Mouse (Mus musculus): Measurements from ENCODE around the gene Ciao2b. TPM values are rescaled to one million over a fixed set of nuclear protein-coding genes. Genes with fewer than 3 reads are reported as not detected.
"Not testable (repeated sequence)": the region's sequence is repeated elsewhere in the genome, so short reads cannot be mapped to it uniquely, and the experiment has no call there.

Ciao2b gene
- polyA plus RNA-seq (2014; fragmentation: Nextera tagmentation; extraction: Ambion mirVana), result 136 and 154 TPM in 2 replicates

DNA sequence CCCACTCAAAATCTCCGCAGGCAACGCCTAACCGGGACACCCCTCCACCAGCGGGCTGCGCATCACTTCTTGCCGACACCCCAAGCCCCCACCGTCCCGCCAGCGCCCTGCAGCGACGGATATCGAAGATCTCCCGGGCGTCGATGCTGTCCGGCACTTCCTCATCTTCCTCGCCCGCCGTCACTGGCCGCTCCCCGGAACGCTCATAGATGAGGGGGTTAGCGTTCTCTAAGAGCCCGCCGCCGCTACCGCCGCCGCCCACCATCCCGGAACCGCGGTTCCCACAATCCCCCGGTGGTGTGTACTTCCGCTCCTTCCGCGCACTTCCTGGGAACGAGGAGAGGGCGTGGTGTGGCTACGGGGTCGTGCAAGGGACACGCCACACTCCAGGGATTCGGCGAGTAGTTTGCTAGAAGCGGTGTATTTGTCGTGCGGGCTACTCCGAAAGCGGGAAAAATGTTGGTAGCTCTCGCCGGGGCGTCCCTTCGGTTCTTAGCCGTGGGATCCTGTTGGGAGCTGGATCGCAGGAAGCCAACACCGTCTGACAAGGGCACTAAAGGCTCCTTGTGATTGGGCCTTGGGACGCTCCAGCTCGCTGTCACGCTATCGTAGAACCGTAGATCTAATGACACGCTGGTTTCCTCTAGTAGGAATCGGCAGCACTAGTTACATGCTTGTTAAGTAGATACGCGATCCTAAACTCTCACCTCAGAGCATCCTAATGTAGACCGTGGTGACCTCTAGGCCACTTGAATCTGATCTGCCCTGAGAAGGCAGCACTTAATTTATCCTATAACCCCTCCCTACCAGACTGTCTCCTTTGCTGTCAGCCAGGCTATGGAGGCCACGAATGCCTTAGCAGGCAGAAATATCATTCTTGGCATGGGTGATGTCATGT is at the start of gene Ciao2b:
Gene Ciao2b (minus strand): TSS at position 540 of the 898 bp plus-strand sequence.
- peak within 1 kb of the TSS; percentile 78 for H3K27ac ChIP-seq (ENCODE audit: low read depth, low read length)
- peak within 1 kb of the TSS; percentile 85 for H3K4me3 ChIP-seq (ENCODE audit: low read depth, low read length)
- peak; percentile 94 for DNase-seq (ENCODE audit: low spot score)
- peaks cover 12% of the 10 kb centered on the region for H3K4me1 ChIP-seq (ENCODE audit: control insufficient read depth, insufficient read depth, low read length)
- peak within 1 kb of the TSS; percentile 89 for H3K9ac ChIP-seq (ENCODE audit: low read length)
- peak within 1 kb of the TSS; percentile 83 for H3K4me2 ChIP-seq (ENCODE audit: low read length)
- H3K27me3 ChIP-seq (replicated peaks; ENCODE audit: control insufficient read depth, insufficient read depth, low read length), result no peaks in the 10 kb centered on the region
- peak; percentile 97 for ATAC-seq
- 1% methylated on average over 64 of the region's 66 CpGs for WGBS
- H3K9me3 ChIP-seq (replicated peaks; ENCODE audit: control insufficient read depth, low read length), result no peaks in the 10 kb centered on the region
- peaks cover 17% of the 10 kb centered on the region; the same call in 1 of the 2 replicates for H3K36me3 ChIP-seq (ENCODE audit: control insufficient read depth, insufficient read depth, low read length)

DNA sequence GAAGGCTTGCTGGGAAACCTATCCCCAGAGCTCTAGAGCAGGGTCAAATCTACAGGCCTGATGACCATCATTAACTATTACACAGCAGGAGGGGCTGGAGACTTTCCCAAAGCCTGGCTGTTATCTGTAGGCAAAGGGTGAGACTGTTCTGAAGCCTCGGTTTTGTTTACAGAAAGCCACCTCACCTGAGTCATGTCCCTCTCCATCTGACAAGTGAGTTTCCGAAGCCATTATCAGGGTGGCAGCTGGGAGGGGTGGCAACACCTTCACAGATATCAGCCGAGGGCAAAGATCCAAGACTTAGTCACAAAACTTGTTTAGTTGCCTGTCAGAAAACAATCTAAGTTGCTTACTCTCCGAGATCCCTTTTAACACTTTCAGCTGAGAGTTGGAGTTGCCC is 46.7 kb upstream of the Ciao2b start:
- H3K27ac ChIP-seq (ENCODE audit: low read depth, low read length), result no peak overlapping the region
- H3K36me3 ChIP-seq (ENCODE audit: control insufficient read depth, insufficient read depth, low read length), result no peaks in the 10 kb centered on the region
- no peaks in the 10 kb centered on the region for H3K4me1 ChIP-seq (ENCODE audit: control insufficient read depth, insufficient read depth, low read length)
- H3K27me3 ChIP-seq (replicated peaks; ENCODE audit: control insufficient read depth, insufficient read depth, low read length), result no peaks in the 10 kb centered on the region
- WGBS, result 81% methylated on average over 4 of the region's 4 CpGs
- no peak overlapping the region for H3K4me2 ChIP-seq (ENCODE audit: low read length)
- ATAC-seq, result no peak
- H3K4me3 ChIP-seq (ENCODE audit: low read depth, low read length), result no peak overlapping the region
- no peaks in the 10 kb centered on the region for H3K9me3 ChIP-seq (replicated peaks; ENCODE audit: control insufficient read depth, low read length)
- H3K9ac ChIP-seq (ENCODE audit: low read length), result no peak overlapping the region
- no peak for DNase-seq (ENCODE audit: low spot score)

DNA sequence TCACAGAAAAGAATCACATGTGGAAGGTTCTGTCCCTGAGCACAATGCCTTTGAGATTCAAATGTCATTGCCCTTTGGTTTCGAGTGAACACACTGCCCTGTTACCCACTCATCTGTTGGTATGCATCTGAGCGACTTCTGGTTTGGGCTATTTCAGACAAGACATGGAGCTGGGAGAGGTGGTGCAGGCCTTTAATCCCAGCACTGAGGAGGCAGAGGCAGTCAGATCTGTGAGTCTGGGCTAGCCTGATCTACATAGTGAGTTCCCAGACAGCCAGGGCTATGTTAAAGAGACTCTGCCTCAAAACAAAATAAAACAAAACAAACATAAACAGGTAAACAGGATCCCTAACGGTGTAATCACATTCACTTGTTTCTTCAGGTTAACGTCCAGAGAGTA is 13.8 kb upstream of the Ciao2b start:
- ATAC-seq (peak; percentile 5; the same call in 1 of the 2 replicates), DNase-seq (ENCODE audit: low spot score) (no peak)
- no peaks in the 10 kb centered on the region for H3K9me3 ChIP-seq (replicated peaks; ENCODE audit: control insufficient read depth, low read length)
- H3K27ac ChIP-seq (ENCODE audit: low read depth, low read length), result no peak overlapping the region
- no peaks in the 10 kb centered on the region for H3K4me1 ChIP-seq (ENCODE audit: control insufficient read depth, insufficient read depth, low read length)
- H3K27me3 ChIP-seq (replicated peaks; ENCODE audit: control insufficient read depth, insufficient read depth, low read length), result no peaks in the 10 kb centered on the region
- H3K9ac ChIP-seq (ENCODE audit: low read length), result no peak overlapping the region
- 78% methylated on average over 4 of the region's 4 CpGs for WGBS
- no peak overlapping the region for H3K4me3 ChIP-seq (ENCODE audit: low read depth, low read length)
- no peaks in the 10 kb centered on the region for H3K36me3 ChIP-seq (ENCODE audit: control insufficient read depth, insufficient read depth, low read length)
- no peak overlapping the region for H3K4me2 ChIP-seq (ENCODE audit: low read length)

DNA sequence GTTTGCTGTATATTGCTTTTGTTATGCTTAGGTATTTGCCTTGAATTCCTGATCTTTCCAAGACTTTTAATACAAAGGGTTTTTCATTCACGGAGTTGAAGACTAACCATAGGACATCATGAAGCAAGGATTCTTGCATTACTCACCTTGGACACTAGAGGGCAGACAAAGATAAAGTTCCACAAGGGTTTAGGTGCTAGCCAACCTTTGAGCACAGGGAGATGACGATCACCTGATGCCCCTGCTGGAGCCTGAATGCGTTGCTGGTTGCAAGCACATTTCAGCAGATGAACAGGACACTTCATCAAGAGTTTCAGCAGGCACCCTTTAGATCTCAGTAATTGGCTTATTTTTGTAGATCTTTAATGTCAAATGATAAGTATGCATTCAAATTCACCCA is 13.2 kb upstream of the Ciao2b start:
- peak; percentile 95 for DNase-seq (ENCODE audit: low spot score)
- Histone ChIP-seq H3K36me3 (ENCODE audit: control insufficient read depth, insufficient read depth, low read length) (no peaks in the 10 kb centered on the region), H3K27ac (ENCODE audit: low read depth, low read length) (no peak overlapping the region), H3K9me3 (replicated peaks; ENCODE audit: control insufficient read depth, low read length) (no peaks in the 10 kb centered on the region), H3K4me3 (ENCODE audit: low read depth, low read length) (no peak overlapping the region), H3K9ac (ENCODE audit: low read length) (no peak overlapping the region), H3K4me2 (ENCODE audit: low read length) (no peak overlapping the region), H3K27me3 (replicated peaks; ENCODE audit: control insufficient read depth, insufficient read depth, low read length) (no peaks in the 10 kb centered on the region), H3K4me1 (ENCODE audit: control insufficient read depth, insufficient read depth, low read length) (no peaks in the 10 kb centered on the region)
- ATAC-seq, result peak; percentile 88
- 1% methylated on average over 3 of the region's 3 CpGs for WGBS

DNA sequence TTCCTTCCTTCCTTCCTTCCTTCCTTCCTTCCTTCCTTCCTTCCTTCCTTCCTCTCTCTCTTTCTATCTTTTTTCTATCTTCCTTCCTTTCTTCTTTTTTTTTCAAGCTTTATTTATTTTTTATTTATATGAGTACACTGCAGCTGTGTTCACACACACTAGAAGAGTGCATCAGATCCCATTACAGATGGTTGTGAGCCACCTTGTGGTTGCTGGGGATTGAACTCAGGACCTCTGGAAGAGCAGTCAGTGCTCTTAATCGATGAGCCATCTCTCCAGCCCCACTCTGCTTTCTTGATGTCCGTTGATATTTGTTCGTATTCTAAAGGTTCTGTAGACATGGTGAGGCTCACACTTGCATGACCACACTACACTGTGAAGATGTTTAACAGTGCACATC is 2.4 kb upstream of the Ciao2b start:
- not testable (repeated sequence) for H3K4me2 ChIP-seq (ENCODE audit: low read length); H3K4me3 ChIP-seq (ENCODE audit: low read depth, low read length); H3K36me3 ChIP-seq (ENCODE audit: control insufficient read depth, insufficient read depth, low read length); H3K27me3 ChIP-seq (replicated peaks; ENCODE audit: control insufficient read depth, insufficient read depth, low read length); DNase-seq (ENCODE audit: low spot score); ATAC-seq; H3K27ac ChIP-seq (ENCODE audit: low read depth, low read length); H3K9ac ChIP-seq (ENCODE audit: low read length); H3K9me3 ChIP-seq (replicated peaks; ENCODE audit: control insufficient read depth, low read length)
- WGBS, result 72% methylated on average over 3 of the region's 3 CpGs
- H3K4me1 ChIP-seq (ENCODE audit: control insufficient read depth, insufficient read depth, low read length), result peaks cover 12% of the 10 kb centered on the region

DNA sequence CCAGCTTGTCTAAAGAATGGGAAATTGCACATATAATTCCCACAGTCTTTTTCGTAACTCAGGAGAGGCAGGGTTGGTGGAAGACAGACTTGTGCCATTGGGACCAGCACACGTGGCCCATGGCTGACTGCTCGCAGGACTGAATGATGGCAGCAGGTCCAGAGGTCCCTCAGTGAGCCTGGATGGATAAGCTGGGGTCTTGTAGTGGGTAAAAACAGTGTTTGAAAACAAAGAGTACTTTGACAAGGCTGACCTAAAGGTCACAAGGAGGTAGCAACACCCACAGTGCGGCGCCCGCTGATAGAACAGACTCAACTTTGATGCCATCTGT is 524 bp upstream of the Ciao2b start:
- no peak for DNase-seq (ENCODE audit: low spot score)
- Histone ChIP-seq H3K9ac (ENCODE audit: low read length) (peak overlapping the region; percentile 89), H3K4me3 (ENCODE audit: low read depth, low read length) (peak overlapping the region; percentile 85), H3K9me3 (replicated peaks; ENCODE audit: control insufficient read depth, low read length) (no peaks in the 10 kb centered on the region), H3K4me1 (ENCODE audit: control insufficient read depth, insufficient read depth, low read length) (peaks cover 12% of the 10 kb centered on the region), H3K4me2 (ENCODE audit: low read length) (peak overlapping the region; percentile 83), H3K27ac (ENCODE audit: low read depth, low read length) (peak overlapping the region; percentile 78; the same call in 1 of the 2 replicates), H3K27me3 (replicated peaks; ENCODE audit: control insufficient read depth, insufficient read depth, low read length) (no peaks in the 10 kb centered on the region), H3K36me3 (ENCODE audit: control insufficient read depth, insufficient read depth, low read length) (peaks cover 17% of the 10 kb centered on the region; the same call in 1 of the 2 replicates)
- 79% methylated on average over 6 of the region's 6 CpGs for WGBS
- peak; percentile 4; the same call in 1 of the 2 replicates for ATAC-seq

DNA sequence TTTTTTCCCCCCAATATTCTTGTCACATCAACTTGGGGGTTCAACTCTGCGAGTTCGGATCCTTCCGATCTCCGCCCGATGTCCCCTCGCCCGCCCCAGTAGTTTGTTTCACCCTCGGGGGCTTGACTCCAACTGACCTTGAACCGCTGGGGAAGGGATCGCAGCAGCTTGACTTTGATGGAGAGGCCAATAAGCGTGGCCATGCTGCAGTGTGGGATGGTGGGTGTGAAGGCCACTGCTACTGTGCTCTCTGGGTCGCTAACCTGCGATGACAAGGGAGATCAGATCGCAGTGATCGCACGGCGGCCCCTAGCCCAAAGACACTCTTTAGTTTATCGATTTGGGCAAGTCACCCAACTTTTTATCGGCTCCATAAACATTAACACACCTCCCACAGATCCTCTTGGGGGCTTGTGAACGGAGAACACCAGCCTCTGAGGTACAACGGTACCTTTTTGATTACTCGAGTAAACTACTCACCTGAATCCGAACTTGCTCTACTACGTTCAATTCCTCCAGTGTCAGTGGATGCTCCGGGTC is 864 bp downstream of the Ciao2b start:
- H3K27me3 ChIP-seq (replicated peaks; ENCODE audit: control insufficient read depth, insufficient read depth, low read length), result no peaks in the 10 kb centered on the region

DNA sequence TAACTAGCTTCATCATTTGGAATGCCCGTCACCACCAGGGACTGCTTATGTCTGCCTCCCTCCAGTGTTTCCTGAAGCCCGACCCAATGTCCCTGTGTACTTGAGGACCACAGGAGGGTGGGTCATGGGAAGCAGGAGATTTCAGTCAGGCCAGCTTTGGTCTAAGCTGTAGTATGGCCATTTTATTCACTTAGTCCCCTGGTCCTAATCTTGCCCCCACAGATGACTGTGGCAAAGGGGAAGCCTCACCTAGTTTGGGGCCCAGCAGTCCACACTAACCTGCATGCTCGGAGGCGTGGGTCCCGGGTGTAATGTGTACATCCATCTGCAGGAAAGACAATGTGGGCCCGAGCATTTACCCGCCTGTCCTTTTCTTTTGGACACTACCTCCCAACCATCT is 1.5 kb downstream of the Ciao2b start:
- Histone ChIP-seq H3K4me3 (ENCODE audit: low read depth, low read length) (peak overlapping the region; percentile 85; the same call in 1 of the 2 replicates), H3K4me2 (ENCODE audit: low read length) (peak overlapping the region; percentile 83), H3K27me3 (replicated peaks; ENCODE audit: control insufficient read depth, insufficient read depth, low read length) (no peaks in the 10 kb centered on the region), H3K4me1 (ENCODE audit: control insufficient read depth, insufficient read depth, low read length) (peaks cover 12% of the 10 kb centered on the region), H3K36me3 (ENCODE audit: control insufficient read depth, insufficient read depth, low read length) (peaks cover 20% of the 10 kb centered on the region; the same call in 1 of the 2 replicates), H3K27ac (ENCODE audit: low read depth, low read length) (no peak overlapping the region), H3K9me3 (replicated peaks; ENCODE audit: control insufficient read depth, low read length) (no peaks in the 10 kb centered on the region), H3K9ac (ENCODE audit: low read length) (peak overlapping the region; percentile 89)
- DNase-seq (ENCODE audit: low spot score) (no peak), ATAC-seq (no peak)
- WGBS, result 86% methylated on average over 7 of the region's 7 CpGs

More for the DNA sequence above, 864 bp downstream of the Ciao2b start:
- Histone ChIP-seq H3K4me1 (ENCODE audit: control insufficient read depth, insufficient read depth, low read length) (peaks cover 12% of the 10 kb centered on the region), H3K36me3 (ENCODE audit: control insufficient read depth, insufficient read depth, low read length) (peaks cover 17% of the 10 kb centered on the region; the same call in 1 of the 2 replicates), H3K9ac (ENCODE audit: low read length) (peak overlapping the region; percentile 89), H3K27ac (ENCODE audit: low read depth, low read length) (no peak overlapping the region), H3K9me3 (replicated peaks; ENCODE audit: control insufficient read depth, low read length) (no peaks in the 10 kb centered on the region), H3K4me2 (ENCODE audit: low read length) (peak overlapping the region; percentile 83), H3K4me3 (ENCODE audit: low read depth, low read length) (peak overlapping the region; percentile 85)
- 13% methylated on average over 25 of the region's 25 CpGs for WGBS
- DNase-seq (ENCODE audit: low spot score) (no peak), ATAC-seq (no peak)

DNA sequence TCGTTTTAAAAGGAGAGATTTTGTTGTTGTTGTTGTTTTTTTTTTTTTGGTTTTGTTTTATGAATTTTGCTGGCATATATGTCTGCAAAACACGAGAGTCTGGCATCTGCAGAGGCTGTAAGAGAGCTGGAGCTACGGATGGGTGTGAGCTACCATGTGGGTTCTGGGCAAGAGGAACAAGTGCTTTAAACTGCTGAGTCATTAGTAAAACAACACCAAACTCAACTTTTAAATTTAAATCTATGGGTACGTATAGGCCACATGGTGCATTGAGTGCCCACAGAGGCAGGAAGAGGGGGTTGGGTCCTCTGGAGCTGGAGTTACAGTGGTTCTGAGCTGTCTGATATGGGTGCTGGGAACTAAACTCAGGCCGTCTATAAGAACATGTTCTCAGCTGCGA is 3.8 kb downstream of the Ciao2b start:
- H3K9me3 ChIP-seq (replicated peaks; ENCODE audit: control insufficient read depth, low read length), result no peaks in the 10 kb centered on the region
- no peak overlapping the region for H3K9ac ChIP-seq (ENCODE audit: low read length)
- H3K27ac ChIP-seq (ENCODE audit: low read depth, low read length), result no peak overlapping the region
- no peaks in the 10 kb centered on the region for H3K27me3 ChIP-seq (replicated peaks; ENCODE audit: control insufficient read depth, insufficient read depth, low read length)
- 90% methylated on average over 6 of the region's 6 CpGs for WGBS
- ATAC-seq, result no peak
- H3K4me1 ChIP-seq (ENCODE audit: control insufficient read depth, insufficient read depth, low read length), result peaks cover 12% of the 10 kb centered on the region
- H3K36me3 ChIP-seq (ENCODE audit: control insufficient read depth, insufficient read depth, low read length), result peaks cover 25% of the 10 kb centered on the region
- H3K4me2 ChIP-seq (ENCODE audit: low read length), result no peak overlapping the region
- no peak for DNase-seq (ENCODE audit: low spot score)
- H3K4me3 ChIP-seq (ENCODE audit: low read depth, low read length), result no peak overlapping the region
